Mouse (Mus musculus) ovary, postnatal 14 days (tissue): ENCODE results near the gene Crxos.
"Not testable (repeated sequence)": the region's sequence is repeated elsewhere in the genome, so short reads cannot be mapped to it uniquely, and the experiment has no call there.

Source experiments
- DNase-seq: peaks from one replicate; pipeline ENCODE4 v3.0.0; 2022; ENCODE audit warnings: low spot score

Crxos gene

DNA sequence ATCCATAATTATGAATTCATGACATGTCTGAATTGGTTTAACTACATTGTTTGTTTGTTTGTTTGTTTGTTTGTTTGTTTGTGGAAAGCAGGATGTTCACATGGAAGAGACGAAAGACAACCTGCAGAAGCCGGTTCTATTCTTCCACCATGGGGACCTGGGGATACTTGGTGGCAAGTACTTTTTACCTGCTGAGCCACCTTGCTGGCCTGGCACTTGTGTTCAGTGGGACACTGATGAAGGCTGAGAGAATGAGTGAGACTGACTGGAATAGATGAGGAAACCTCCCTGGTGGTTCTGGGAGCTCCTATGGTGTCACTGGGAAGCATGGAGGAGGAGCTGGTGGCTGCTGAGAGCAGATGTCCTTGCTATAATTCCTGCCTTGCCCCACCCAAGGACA is at the start of gene Crxos:
TSS of gene Crxos (plus strand) at position 301 of the 400 bp plus-strand sequence.
- DNase-seq: no peak

DNA sequence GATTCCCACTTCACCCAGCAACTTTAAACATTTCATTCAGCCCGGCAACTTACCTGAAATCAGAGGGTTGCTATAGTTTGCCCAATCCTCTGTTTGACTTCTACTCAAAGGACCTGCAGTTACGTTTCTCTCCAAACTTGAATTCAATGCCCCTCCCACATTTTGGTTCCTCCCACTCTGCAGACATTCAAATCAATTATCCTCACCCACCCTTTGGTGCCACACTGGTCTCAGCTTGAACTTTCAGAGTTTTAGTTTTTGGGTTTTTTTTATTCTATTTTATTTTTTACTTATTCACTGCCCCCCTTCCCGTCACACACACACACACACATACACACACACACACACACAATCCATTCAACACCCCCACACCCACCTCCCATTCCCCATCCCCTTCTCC is 42.8 kb upstream of the Crxos start, which contains the start of gene Obox6:
TSS of gene Obox6 (minus strand) at position 101 of the 400 bp plus-strand sequence.
- DNase-seq: no peak

GRCm38 (mm10) chr7:15859657-15860056 is 22.8 kb upstream of the Crxos start:
- no peak for DNase-seq

DNA sequence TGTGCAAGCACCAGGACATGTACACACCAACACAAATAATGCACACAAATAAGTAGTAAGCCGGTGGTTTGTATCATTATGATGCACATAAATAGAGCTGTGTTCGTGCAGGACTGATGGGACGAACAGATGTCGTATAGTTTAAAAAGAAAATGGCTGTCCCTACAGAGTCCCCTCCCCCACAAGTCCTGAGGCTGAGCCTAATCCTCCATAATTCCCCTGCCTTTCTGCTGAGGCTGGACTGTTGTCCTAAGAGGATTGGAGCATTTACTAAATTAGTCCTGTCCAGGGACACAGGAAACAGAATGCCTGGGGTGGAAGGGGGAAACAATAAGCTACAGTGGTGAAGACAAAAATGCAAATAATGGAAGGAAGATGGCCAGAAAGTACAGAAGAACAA is 18.3 kb upstream of the Crxos start:
- DNase-seq: no peak

DNA sequence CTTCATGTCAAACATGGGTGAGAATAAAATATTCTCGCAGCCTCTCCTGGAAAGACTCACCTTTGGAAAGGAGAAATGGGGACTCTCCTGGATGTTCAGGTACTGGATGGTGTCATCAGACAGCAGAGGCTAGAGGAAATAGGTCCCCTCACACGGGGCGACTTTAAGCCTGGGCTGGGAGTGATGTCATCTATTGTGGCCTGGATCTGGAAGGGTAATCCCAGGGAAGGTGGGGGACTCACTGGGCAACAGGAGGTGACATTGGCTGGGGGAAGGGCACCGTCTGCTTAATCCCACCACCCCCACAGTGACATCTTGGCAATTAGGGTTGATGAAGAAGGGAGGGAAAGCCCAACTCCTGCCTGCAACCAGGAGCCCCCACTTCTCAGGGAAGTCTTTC is 2.7 kb upstream of the Crxos start, which contains the start of gene Crx:
TSS of gene Crx (minus strand) at position 213 of the 400 bp plus-strand sequence.
- no peak for DNase-seq

DNA sequence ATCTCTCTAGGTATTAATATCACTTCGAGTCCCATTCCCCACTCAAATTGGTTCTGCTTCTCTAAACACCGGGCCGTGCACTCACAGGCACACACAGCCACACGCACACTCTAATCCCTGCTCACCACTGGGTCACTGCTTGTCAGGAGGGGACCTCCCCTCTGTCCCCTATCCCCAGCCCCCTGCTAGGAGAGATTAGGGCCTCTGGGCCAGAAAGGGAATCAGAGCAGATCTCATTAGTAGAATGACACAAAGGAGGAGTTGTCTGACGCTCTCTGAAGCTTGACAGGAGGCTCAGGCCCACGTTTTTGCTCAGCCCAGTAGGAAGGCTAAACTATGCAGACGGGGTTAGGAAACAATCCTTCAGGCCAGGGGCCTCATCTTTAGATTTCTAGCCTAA is 1.0 kb upstream of the Crxos start:
- no peak for DNase-seq

DNA sequence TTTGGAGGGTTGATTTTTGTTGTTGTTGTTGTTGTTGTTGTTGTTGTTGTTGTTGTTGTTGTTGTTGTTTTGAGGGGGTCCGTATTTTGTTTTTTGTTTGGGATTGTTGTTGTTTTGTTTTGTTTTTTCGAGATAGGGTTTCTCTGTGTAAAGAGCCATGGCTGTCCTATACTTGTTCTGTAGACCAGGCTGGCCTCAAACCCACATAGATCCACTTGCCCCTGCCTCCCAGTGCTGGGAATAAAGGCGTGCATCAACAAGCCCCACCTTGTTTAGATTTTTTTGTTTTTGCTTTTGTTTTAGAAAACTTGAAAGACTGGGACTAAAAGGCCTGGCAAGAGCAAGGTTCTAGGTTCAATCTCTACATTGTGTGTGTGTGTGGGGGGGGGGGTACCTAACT is 586 bp upstream of the Crxos start:
- no peak for DNase-seq

DNA sequence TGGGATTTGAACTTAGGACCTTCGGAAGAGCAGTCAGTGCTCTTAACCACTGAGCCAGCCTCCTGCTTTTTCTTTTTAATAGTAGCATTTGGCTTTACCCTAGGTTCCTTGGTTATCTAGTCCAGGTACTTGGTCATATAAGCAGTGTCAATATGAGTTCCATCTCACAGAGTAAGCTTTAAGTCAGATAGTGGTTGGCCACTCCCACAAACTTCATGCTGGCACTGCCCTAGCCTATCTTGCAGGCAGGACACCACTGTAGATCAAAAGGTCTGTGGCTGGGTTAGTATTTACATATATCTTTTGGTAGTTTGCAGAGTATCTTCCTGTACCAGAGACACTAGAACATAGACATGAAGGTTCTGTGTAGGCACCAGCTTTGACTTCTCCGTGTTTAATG is 1.7 kb downstream of the Crxos start:
- no peak for DNase-seq

DNA sequence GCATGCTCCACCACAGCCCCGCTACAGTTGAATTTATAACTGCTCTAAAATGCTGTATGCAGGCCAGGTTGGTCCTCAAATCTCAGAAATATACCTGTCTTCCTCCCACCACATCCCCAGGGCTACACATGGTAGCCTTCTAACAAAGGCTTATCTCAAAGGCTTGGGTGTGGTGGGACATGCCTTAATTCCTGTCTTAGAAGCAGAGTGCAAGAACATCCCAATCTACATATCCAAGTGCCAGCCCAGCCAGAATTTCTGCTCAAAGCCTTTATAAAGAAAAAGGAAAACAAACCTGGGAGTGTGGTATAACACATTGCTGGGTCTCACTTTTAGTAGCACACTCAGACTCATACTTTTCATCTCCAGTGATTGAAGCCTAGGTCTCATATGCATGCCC is 11.8 kb downstream of the Crxos start:
- DNase-seq: no peak

DNA sequence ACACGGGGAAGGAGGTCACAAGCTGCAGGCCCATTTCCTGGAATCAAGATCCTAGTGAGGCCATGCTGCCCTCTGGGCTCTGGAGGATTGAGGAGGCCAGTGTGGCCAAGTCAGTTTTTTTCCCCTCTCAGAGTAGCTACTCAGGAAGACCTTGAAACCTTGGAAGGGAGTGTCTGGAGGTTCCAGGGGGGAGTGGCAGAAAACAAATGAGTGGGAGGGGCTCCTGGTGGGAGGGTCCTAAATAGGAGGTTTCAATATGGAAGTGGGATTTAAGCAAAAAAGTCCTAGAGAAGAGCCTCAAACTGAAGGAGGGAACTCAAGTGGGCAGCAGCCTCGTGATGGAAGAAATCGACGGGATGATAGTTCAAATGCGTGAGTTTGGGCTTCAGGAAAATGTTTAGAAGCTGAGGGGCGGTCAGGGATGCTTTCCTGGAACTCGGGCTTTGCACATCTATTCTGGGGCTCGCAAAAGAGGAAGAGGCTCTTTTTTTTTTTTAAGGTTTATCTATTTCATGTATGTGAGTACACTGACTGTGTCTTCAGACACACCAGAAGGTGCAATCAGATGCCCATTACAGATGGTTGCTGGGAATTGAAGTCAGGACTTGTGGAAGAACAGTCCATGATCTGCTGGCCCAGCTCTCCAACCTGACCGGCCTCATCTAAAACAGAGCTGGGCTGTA is 19.1 kb downstream of the Crxos start:
- DNase-seq: no peak

DNA sequence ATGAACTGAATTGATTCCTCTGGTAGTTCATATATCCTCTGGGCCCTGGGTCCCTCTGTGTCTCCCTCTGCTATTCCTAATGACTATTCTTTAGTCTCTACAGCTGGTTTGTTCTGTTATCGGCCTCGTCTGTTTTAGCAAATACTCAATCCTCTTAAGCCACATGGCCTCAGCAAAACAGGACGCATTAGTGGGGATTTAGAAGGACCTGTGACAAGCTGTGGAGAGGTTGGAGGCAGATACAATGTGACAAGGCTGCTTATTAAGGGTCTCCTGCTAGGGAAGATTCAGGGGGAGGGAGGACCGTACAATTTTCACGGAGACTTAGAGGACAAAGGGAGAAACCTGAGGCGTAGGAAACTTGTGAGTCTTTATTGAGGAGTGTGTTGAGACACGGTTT is 23.4 kb downstream of the Crxos start:
- DNase-seq: no peak

GRCm38 (mm10) chr7:15906602-15907001 is 24.2 kb downstream of the Crxos start:
- DNase-seq: no peak

DNA sequence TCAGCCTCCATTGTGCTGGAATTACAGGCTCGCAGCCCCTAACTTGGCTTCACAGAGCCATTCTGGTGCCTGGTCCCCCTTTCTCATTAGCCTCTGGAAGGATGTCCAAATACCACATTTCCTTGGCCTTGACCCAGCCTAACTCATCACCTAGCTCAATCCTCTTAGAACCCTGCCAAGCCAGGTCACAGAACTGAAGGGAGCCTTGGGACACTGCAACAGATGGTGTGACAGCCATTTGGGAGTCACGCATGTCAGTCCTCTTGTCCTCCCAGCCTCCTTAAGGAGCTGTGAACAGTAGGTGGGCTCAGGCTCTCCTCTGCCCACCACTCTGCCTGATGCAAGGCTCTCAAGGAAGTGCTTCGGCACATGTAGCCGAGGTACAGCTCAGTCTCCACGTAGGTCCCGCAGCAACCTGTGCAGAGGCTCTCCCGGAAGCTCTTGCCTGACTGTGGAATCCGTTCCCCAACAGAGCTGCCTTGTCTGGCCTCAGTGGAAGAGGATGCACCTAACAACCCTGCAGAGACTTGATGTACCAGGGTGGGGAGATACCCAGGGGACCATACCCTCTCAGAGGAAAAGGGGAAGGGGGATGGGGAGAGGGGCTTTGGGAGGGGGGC is 25.7 kb downstream of the Crxos start:
- DNase-seq: no peak

DNA sequence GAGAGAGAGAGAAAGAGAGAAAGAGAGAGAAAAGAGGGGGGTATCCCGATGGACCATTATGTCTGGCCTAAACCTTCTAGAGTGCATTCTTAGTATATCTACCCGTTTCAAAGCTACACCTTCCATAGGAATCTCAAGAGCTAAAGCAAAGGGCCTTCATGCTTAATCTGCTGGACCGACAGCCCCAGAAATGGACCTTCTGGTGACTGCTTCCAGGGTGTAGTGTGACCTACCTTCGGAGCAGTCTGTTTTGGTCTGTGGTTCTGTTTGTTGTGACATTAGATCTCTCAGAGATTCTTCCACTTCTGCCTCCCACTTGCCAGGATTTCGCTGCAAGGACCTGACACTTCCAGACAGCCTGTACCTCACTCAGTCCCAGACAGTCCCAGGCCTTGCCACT is 28.1 kb downstream of the Crxos start:
- DNase-seq: no peak

- DNase-seq: peak; percentile 73
These were observed 29.8 kb downstream of the Crxos start for GRCm38 (mm10) chr7:15912183-15912582.

DNA sequence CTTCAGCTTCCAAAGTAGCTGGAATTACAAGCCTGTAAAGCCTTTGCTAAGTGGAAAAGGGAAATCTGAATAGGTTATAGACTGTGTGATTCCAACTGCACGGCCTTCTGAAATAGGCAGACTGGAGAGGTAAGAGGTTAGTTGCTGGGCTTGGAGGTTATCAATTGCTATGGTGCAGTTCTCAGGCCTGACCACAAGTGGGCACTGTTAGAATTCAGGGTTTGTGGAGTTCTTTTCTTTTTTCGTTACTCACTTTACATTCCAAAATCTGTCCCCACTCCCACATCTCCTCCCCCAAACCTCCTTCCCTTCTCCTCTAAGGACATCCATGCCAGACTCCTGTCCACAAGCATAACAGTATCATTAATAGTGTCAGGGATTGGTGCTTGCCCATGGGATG is 31.8 kb downstream of the Crxos start:
- DNase-seq: peak; percentile 30

GRCm38 (mm10) chr7:15914751-15915150 is 32.3 kb downstream of the Crxos start:
- no peak for DNase-seq

DNA sequence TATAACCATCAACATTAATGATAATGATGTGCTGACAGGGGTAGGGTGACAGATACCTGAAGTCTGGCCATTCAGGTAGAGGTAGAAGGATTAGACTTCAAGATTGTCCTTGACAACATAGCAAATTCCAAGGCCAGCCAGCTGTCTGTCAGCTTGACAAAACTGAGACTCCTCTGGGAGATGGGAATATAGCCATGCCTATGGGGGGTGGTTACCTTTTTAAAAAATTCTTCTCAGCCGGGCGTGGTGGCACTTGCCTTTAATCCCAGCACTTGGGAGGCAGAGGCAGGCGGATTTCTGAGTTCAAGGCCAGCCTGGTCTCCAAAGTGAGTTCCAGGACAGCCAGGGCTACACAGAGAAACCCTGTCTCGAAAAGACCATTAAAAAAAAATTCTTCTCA is 33.3 kb downstream of the Crxos start:
- DNase-seq: not testable (repeated sequence)

- no peak for DNase-seq
These were observed 33.8 kb downstream of the Crxos start for GRCm38 (mm10) chr7:15916134-15916723.

GRCm38 (mm10) chr7:15916996-15917395 is 34.6 kb downstream of the Crxos start:
- no peak for DNase-seq

DNA sequence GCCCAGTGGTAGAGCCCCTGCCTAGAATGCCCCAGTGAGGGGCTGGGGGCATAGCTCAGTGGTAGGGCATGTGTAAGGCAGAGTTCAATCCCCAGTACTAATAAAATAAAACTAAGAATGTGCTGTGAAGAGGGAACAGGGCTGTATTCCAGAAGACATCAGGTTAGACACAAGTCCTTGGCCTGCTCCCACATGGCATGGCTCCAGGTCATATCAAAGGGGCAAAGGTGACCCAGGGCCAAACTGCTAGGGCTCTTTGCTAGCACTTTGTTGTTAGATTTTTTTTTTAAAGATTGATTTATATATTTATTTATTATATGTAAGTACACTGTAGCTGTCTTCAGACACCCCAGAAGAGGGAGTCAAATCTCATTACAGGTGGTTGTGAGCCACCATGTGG is 36.0 kb downstream of the Crxos start:
- DNase-seq: no peak

GRCm38 (mm10) chr7:15919947-15920346 is 37.5 kb downstream of the Crxos start:
- DNase-seq: no peak

GRCm38 (mm10) chr7:15920645-15921190 is 38.3 kb downstream of the Crxos start:
- DNase-seq: no peak
